ENCODE assay signal across 8 mouse cellular contexts in genomic region chr12:74009448-74009911, GRCm38 (mm10). TPM values are rescaled to one million over a fixed set of nuclear protein-coding genes. Genes with fewer than 3 reads are reported as not detected.
DNase-seq lines count a peak whose midpoint lies in the region; ATAC-seq and TF ChIP-seq lines count a peak whose summit lies in the region.
"Had no signal": no experiment of that assay in that cellular context is flagged by ENCODE, and none has a peak within 500 bp of the region (broad histone marks: within the 10 kb centered on the region; RNA-seq: fewer than 3 reads in every experiment).

No protein-coding gene starts in this region.

- no peak for ATAC-seq in embryonic facial prominence, embryonic 14.5 days (ENCODE audit: low read depth)
- peak; percentile 35 for ATAC-seq in lung, postnatal 0 days

- no peak for TF ChIP-seq EP300 in lung, postnatal 0 days (IDR thresholded peaks at IDR 0.05)

- WGBS in embryonic facial prominence, embryonic 14.5 days = 25% methylated on average over 8 of the region's 8 CpGs
- WGBS in lung, postnatal 0 days = 23% methylated on average over 8 of the region's 8 CpGs

- no peaks in the 10 kb centered on the region for H3K36me3 ChIP-seq in embryonic facial prominence, embryonic 14.5 days (ENCODE audit: control insufficient read depth, insufficient read depth, low read length)
- H3K36me3 ChIP-seq in lung, postnatal 0 days (ENCODE audit: insufficient read depth, low read length) = no peaks in the 10 kb centered on the region
- H3K36me3 ChIP-seq: stomach, embryonic 15.5 days had no signal

- no peaks in the 10 kb centered on the region for H3K4me1 ChIP-seq in embryonic facial prominence, embryonic 14.5 days (ENCODE audit: control insufficient read depth, insufficient read depth, low read length)
- no peaks in the 10 kb centered on the region for H3K4me1 ChIP-seq in lung, postnatal 0 days (ENCODE audit: insufficient read depth, low read depth, low read length)
- H3K4me1 ChIP-seq: stomach, embryonic 15.5 days had no signal

- no peaks in the 10 kb centered on the region for H3K9me3 ChIP-seq in embryonic facial prominence, embryonic 14.5 days (ENCODE audit: control insufficient read depth, low read length)
- no peaks in the 10 kb centered on the region for H3K9me3 ChIP-seq in lung, postnatal 0 days (ENCODE audit: low read length)
- H3K9me3 ChIP-seq: stomach, embryonic 15.5 days had no signal

- H3K27ac ChIP-seq in embryonic facial prominence, embryonic 14.5 days (replicated peaks; ENCODE audit: low read depth, low read length) = no peak overlapping the region
- no peak overlapping the region for H3K27ac ChIP-seq in lung, postnatal 0 days (ENCODE audit: low read length)
- H3K27ac ChIP-seq: stomach, embryonic 15.5 days had no signal

- no peak overlapping the region for H3K9ac ChIP-seq in embryonic facial prominence, embryonic 14.5 days (ENCODE audit: low read depth, low read length)
- no peak overlapping the region for H3K9ac ChIP-seq in lung, postnatal 0 days (replicated peaks; ENCODE audit: low read depth)
- H3K9ac ChIP-seq: stomach, embryonic 15.5 days had no signal

- H3K4me3 ChIP-seq in embryonic facial prominence, embryonic 14.5 days (ENCODE audit: low read depth, low read length) = no peak overlapping the region
- no peak overlapping the region for H3K4me3 ChIP-seq in lung, postnatal 0 days (ENCODE audit: low read depth, low read length)
- H3K4me3 ChIP-seq: stomach, embryonic 15.5 days had no signal

- H3K4me2 ChIP-seq in embryonic facial prominence, embryonic 14.5 days (ENCODE audit: low read depth, low read length) = no peak overlapping the region
- no peak overlapping the region for H3K4me2 ChIP-seq in lung, postnatal 0 days (replicated peaks; ENCODE audit: low read depth, low read length)
- H3K4me2 ChIP-seq: stomach, embryonic 15.5 days had no signal

- no peaks in the 10 kb centered on the region for H3K27me3 ChIP-seq in embryonic facial prominence, embryonic 14.5 days (replicated peaks; ENCODE audit: control insufficient read depth, insufficient read depth, low read length)
- H3K27me3 ChIP-seq in lung, postnatal 0 days (replicated peaks; ENCODE audit: insufficient read depth, low read length) = no peaks in the 10 kb centered on the region
- H3K27me3 ChIP-seq: stomach, embryonic 15.5 days had no signal

- TF ChIP-seq CTCF in lung, postnatal 0 days (IDR thresholded peaks at IDR 0.05) = peak; percentile 86

- DNase-seq in urinary bladder, postnatal 14 days (ENCODE audit: low spot score) = peak; percentile 16
- DNase-seq in urinary bladder, adult 2 months (ENCODE audit: low spot score) = no peak
- peak; percentile 18 to 36 for DNase-seq in adrenal gland, postnatal 36 days
- peak; percentile 45 for DNase-seq in embryonic facial prominence, embryonic 14.5 days (ENCODE audit: low spot score)
- DNase-seq in kidney, adult 9 months = peak; percentile 22
- peak; percentile 65 for DNase-seq in lung, postnatal 0 days (ENCODE audit: low spot score)
- DNase-seq in retina, postnatal 1 day = peak; percentile 80

RNA-seq across cellular contexts. Expression of gene Syt16, which starts 12.0 kb away (rescaled TPM):
- polyA plus RNA-seq in urinary bladder, adult 2 months (2012; rRNA removed) = 13.8 and 16.9 TPM in 2 replicates
- total RNA-seq in adrenal gland, postnatal 36 days (2021) = under 1 TPM; 0.16 to 0.66 TPM
- polyA plus RNA-seq in embryonic facial prominence, embryonic 14.5 days (2014; fragmentation: Nextera tagmentation; extraction: Ambion mirVana) = 5.4 and 5.5 TPM in 2 replicates
- 0.04 TPM in 2 replicates for polyA plus RNA-seq in lung, postnatal 0 days (2015; fragmentation: Nextera tagmentation; extraction: Ambion mirVana)

RNA-seq across cellular contexts. Expression of gene Snapc1, which starts 45.2 kb away (rescaled TPM):
- polyA plus RNA-seq in urinary bladder, adult 2 months (2012; rRNA removed) = 15.3 and 18.1 TPM in 2 replicates
- 10 to 100 TPM; 15.7 to 20.9 TPM for total RNA-seq in adrenal gland, postnatal 36 days (2021)
- polyA plus RNA-seq in embryonic facial prominence, embryonic 14.5 days (2014; fragmentation: Nextera tagmentation; extraction: Ambion mirVana) = 14.7 and 17.8 TPM in 2 replicates
- polyA plus RNA-seq in lung, postnatal 0 days (2015; fragmentation: Nextera tagmentation; extraction: Ambion mirVana) = 9.1 and 9.2 TPM in 2 replicates
